Mouse (Mus musculus): ENCODE data around the gene Jak1.

Jak1 gene

DNA sequence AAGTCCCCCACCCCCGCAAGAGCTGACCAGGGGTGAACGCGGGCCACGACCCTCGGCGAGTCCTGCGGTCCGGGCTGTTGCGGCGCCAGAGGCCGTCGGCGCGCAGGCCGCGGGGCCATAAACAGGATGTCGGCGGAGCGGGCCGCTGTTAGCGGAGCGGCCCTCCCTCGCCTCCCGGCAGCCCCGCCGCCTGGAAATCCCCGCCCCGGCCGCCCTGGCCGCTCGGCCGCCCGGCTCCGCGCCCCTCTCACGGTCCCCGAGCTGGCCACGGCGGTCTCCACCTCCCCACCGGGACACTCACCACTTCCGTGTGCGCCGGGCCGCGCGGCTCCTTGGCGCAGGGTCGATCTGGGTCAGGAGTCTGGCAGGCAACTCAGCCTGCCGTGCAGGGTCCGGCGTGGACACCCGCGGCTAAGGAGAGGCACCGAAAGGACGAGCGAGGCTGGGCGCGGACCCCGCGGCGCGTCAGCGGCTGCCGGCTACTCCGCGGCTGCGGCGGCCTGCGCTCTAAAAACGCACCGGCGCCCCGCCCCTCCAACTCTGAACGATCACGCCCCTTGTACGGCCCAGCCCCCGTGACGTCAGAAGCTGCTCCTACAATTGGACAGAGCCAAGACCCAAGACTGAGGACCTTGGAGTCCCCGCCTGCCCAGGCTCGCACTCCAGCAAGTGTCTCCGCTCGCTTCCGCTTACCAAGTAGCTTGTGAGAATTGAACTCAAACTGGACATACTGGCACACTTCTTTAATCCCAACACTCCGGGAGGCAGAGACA, at the start of gene Jak1:
Jak1 (minus strand) TSS at position 542 of the 773 bp plus-strand sequence.
- DNase-seq (ENCODE audit: low read depth, low spot score), result peak; percentile 98

DNA sequence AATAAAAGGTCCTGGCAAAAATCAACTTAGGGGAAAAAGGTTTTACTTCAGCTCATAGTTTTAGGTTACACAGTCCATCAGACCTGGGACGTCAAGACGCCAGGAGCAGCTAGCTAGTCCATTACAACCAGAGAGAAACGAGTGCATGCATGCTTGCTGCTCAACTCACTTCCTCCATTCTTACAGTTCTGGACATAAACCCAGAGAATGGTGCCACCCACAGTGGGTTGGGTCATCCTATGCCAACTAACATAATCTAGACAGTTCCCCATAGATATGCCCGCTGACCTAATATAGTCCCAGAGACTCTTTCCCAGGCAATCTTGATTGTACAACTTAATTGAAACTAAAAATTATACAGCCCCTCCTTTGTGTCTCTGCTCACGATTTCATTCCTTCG, 47.0 kb upstream of the Jak1 start:
- DNase-seq (ENCODE audit: low read depth, low spot score), result no peak

DNA sequence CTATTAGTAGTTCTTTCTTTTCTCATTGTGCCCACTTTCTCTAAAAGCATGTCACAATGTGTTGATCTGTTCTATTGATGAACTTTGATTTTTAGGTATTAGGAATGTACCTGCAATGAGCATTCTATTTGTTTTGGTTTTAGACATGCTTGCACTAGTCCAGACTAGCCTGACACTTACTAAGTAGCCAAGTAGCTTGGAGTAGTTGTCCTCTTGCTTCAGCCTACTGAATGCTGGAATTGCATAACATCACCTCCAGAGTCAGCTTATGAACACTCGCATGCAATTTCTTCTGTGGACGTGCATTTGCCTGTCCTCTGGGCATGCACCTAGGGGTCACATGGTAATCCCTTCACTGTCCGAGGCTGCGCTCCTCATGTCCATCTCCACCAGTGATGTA, 43.1 kb upstream of the Jak1 start:
- no peak for DNase-seq (ENCODE audit: low read depth, low spot score)

DNA sequence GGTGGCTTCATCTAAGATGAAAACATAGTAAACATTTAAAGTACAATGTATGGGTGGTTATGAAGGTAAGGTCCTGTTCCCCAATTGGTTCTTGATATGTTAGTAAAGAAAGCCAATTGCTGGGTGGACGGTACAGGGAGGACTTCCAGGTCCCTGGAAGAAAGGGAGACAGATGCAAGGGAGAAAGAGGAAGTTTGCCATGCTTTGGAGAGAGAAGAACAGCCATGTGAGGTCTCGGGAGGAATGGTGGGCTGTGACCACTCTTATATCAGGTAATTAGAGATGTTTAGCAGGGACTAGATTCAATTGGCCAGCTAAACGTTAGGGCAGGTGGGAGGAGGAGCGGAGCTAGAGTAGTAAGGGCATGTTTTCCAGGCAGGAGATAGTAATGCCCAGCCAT, 42.2 kb upstream of the Jak1 start:
- DNase-seq (ENCODE audit: low read depth, low spot score), result no peak

DNA sequence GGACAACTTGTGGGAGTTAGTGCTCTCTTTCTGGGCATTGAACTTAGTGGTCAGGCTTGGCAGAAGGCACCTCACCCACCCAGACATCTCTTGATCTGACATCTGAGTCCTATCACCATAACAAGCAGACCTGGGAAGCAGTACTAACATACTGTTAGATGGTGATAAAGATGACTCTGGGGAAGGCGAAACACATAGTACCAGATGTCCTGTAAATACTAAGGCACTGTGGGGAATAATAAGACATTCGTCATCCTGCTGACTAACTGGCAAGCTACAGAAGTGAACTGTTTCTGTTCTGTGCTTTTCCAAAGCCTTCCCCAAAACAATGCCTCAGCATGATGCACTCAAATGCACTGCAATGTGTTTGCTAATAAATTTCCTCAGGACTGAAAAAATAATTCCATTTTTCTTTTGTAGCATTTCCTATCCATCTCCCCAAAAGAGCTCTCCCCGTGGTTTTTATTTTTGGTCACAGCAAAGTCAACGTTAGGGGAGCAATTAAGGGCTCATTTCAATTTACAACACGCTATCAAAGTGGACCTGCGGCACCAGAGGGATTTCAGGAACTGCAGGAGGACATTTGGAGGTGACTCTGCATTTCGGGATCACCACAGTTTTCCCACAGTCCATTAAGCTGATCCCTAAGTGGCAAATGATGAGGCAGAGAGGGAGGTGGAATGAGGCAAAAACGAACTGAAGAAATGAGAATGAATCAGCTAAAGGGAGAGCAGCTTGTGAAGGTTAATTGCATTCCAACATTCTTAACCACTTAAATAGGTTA, 41.2 kb upstream of the Jak1 start:
- DNase-seq (ENCODE audit: low read depth, low spot score), result peak; percentile 80

DNA sequence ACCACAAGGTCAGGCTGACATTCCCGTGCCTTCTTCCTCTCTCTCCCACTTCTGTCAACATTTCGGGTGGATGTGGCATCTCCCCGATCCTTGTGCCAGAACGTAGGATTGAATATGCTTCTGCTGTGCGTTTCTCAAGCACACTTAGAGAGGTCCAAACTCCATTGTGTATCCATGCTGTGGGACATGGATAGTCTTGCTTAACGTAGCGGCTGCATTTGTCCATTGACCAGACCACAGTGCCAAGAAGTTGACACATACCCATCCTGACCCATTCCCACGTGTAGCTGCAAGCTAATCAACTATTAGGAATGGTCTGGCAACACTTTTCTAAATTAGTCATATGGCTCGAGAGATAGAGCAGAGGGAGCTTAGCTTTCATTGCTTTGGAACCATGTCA, 40.0 kb upstream of the Jak1 start:
- no peak for DNase-seq (ENCODE audit: low read depth, low spot score)

DNA sequence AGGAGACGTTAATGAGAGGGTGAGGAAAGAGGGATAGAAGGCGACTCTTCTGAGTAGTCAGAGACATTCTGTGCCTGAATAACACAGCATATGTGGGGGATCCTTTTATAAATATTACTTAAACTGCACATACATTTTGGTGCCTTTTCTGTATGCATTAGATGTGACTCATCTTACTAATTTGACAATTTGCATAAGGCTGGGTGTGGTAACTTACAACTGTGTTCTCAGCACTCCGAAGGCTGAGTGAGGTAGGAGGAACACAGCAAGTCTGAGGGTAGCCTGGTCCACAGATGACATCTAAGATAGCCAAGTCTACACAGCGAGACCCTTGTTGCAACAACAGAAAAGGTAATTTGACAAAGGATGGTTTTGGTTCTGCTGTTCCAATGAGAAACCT, 39.0 kb upstream of the Jak1 start:
- no peak for DNase-seq (ENCODE audit: low read depth, low spot score)

DNA sequence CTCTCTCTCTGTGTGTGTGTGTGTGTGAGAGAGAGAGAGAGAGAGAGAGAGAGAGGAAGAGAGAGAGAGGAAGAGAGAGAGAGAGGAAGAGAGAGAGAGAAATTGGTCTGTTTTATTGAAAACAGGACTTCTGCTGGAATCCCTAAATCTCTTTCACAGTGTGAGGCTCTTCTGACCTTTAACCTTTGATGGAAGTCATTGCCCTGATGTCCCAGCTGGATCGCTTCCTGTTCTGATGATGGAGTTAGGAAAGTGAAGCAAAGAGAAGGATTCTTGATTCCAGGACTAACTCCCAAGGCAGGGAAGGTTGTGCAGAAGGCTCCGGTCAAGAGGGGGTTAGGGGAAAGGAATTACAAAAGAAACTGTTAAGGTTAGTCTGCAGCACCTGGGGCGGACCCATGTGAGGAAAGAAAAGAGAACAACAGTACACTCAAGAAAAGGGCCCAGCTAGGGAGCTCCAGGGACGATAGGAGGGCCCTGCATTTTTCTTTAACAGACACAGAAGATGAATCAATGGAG, 35.4 kb upstream of the Jak1 start:
- DNase-seq (ENCODE audit: low read depth, low spot score), result no peak

DNA sequence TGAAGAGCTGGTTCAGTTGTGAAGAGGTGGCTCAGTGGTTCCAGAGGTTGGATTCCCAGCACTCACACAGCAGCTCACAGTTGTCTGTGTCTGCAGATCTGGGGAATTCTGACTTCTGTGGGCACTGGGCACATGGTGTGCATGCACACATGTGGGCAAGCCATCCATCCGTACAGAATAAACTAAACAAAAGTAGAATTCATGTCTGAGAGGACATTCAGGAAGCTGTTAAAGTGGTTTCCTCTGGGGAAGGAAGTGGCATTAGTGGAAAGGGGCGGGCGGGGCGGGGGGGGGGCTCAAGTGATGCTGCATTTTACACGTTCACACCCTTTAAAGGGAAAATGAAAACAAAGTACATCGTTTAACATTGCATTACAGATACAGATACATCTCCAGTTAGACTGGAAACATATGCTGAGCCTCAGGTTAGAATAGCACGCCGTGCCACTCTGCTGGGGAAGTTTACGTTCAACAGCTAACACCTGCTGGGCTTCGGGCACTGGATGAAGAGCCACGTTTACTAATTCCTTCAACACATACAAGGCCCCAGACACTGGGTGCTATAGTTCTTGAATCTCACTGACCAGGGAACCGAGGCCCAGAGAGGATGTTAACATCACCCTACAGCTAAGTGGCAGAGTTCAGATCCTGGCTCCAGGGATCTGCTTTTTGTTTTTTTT, 33.4 kb upstream of the Jak1 start:
- DNase-seq (ENCODE audit: low read depth, low spot score), result no peak

DNA sequence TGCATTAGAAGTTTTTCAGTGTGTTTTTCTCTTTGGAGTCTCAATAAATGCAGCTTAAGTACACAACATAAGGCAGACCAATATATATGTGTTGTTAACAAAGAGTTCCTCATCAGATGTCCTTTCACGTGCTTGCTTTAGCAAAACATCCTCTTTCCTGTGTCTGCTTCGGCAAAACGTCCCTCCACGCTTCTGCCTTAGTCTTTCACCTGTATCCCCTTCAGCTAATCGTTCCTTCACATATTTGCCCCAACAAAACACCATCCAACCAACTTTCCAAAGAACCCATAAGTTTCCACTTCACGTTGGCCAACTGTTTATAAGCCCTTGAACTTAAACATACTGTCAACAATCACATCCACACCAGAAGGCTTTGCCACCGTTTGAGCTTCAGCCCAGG, 31.8 kb upstream of the Jak1 start:
- DNase-seq (ENCODE audit: low read depth, low spot score), result no peak

DNA sequence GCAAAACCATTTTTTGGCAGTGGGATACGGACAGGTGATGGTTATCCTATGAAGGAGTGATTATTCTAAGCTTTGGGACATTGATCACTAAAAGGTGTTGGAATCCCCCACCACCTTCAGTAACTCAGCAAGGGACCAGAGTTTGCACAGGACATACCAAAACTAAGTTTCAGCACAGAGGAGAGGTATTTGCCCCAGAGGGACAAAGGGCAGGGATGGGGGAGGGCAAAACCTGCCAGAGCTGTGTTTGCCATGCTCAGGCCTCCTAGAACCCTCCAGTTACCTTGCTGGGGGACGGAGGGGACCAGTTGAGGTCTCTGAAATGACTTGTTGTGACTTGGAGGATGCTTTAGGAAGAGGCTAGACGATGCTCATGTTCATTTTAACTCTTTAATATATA, 30.7 kb upstream of the Jak1 start:
- no peak for DNase-seq (ENCODE audit: low read depth, low spot score)

DNA sequence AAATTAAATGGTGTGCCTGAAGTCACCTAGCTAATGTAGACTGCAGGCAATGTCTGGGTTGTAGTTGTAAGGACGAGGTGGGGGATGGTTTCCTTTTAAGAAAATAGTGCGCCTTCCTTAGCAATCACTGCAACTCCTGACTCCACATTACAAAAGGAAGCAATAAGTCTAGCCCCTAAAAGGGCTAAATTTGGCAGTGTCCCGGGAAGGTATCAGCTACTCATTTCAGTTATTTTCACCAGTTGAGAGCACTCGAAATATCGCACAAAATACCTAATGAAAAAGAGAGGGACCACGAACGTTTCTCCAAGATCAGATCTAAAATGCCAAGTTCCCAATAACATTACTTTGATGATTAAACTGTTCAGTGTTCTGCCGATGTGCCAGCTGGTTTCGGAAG, 28.6 kb upstream of the Jak1 start:
- no peak for DNase-seq (ENCODE audit: low read depth, low spot score)

DNA sequence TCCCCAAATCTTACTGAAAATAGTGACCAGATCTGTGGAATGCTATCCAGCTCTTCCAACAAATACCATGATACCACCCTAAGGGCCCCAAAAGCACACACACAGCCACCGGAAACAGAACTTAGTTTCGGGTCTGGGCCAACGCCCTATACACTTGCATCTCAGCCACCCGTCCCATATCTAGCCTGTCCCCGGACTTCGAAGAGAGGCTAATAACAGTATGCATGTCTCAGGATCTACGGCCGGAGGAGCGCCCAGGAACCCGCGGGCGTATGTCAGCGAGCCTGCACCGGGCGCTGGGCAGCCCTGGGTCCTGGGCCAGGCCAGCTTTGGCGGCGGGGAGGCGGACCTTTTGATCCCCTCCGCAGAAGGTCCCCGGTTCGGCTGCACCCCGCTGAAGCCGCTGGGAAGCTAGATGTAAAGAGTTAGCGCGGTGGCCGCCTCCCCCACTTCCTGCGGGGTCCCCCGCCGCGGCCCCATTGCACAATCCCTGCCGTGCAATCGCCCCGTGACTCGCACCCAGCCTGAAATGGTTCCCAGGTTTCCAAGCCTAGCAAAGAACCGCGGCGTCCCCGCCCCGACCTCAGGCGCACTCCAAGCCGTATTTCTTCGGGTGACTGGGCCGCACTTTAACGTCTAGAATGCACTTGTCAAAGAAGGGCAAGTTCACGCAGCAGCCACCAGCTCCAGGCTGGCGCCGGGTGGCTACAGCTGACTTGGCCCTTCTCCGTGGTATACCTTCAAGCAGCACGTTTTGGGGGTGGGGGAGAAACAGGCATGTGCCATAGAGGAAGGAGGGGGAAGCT, 27.9 kb upstream of the Jak1 start:
- DNase-seq (ENCODE audit: low read depth, low spot score), result peak; percentile 60

DNA sequence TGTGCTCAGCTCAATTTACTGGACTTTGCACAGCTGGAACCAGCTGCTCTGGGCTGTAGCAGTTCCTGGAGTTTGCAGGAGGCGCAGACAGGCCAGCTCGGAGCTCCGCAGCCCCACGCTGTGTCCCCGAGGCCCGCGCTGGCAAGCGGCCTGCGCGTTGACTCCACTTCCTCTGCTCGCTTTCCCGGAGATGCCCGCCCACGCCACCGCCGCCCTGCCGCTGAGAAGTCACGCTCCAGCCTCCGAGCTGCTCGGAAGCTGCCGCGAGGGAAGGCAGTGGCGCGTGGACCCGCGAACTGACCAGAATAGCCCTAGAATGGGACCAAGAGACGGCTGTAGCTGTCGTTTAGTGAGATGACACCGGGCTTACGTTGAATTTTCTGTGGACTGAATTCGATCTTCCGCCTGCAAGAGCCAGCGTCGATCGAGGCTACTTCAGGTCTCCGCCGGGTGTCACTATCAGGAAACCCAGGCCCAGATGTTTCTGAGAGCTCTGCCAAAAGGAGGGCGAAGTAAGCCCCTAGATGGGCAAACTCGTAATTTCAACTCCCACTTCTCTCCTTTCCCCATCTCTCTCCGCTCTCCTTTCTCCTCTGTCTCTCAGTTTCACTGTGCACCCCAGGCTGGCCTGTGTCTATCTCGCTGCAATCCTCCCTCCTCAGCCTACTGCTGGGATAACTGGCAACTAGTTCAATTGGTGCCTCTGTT, 27.1 kb upstream of the Jak1 start:
- peak; percentile 85 for DNase-seq (ENCODE audit: low read depth, low spot score)

DNA sequence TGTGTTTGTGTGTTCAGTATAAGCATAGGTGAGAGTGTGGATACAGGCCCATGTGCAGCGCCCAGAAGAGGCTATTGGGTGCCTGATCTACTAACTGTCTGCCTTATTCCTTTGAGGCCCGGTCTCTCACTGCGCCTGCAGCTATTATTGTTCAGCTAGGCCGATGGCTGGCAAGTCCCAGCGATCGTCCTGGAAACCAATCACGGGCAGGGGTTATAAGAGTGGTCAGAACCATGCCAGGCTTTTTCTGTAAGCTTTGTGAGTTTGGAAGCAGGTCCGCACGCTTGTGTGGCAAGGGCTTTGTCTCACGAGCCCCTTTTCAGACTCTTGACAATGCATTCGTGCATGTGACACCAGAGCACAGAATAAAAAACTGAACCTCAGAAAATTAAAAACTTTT, 23.2 kb upstream of the Jak1 start:
- no peak for DNase-seq (ENCODE audit: low read depth, low spot score)

DNA sequence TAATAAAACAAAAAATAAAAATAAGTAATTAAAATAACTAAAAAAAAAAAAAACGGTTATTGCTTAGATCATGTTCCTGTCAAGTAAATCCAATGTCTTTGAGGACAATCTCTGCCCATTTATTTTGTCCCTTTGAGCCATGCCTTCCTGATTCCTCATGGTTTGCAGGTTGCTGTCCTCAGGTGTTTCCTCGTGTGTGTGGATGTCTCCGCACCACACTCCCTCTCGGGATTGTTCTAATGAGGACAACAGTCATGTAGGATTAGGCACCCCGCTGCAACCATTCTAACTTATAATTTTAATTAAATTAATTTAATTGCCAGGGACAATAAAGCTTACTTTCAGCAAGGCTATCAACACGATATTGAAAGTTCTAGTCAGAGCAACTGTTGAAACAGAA, 21.5 kb upstream of the Jak1 start:
- no peak for DNase-seq (ENCODE audit: low read depth, low spot score)

DNA sequence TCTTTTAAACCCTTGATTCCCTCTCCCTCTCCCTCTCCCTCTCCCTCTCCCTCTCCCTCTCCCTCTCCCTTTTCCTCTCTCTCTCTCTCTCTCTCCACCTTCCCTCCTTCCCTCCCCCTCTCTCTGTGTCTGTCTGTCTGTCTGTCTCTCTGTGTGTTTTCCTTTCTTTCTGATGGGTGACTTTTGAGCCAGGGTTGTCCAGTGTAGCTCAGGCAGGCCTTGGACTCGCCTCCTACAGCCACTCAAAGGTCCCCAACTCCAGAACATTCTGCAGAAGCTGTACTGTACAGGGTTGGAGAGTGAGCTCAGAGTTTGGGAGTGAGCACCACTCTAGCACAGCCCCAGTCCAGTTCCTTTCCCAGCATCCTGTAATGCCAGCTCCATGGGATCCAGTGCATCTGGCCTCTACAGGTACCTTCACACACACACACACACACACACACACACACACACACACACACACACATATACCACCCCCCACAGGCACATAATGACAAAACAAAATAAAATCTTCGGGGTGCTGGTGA, 20.9 kb upstream of the Jak1 start:
- DNase-seq (ENCODE audit: low read depth, low spot score), result no peak

DNA sequence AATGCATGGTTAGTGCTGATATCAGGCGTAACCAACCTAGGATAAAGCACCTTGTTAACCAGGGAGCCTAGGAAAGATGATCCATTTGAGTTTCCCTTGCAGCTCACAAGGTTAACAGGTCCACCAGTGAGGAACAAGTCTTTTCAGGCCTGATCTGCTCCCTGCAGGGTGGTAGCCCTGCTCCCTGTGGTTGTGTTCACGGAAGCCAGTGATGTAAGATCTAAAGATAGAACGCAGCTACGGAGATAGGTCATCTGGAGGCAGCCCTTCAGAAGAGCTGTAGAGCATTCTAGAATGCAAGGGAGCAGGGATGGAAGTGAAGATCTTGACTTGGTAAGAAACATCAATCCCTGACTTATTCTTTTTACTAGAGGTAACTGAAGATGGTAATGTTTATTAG, 18.9 kb upstream of the Jak1 start:
- no peak for DNase-seq (ENCODE audit: low read depth, low spot score)

DNA sequence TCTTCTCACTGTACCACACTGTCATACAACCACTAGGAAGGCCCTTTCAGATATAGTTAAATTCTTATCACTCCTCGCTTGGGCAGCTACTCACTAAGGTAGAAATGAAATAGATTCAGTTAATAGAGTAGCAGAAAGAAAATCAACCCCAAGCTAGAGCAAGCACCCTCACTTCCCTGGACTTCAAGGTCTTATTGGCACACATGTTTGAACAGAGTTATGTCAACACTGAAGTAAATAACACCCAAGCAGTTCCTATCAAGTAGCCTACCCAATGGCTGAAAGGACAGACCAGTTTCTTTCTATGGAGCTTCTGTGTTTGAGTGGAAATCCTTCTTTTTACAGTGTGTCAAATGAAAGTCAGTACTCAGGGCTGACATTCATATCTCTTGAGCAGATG, 17.2 kb upstream of the Jak1 start:
- DNase-seq (ENCODE audit: low read depth, low spot score), result no peak

DNA sequence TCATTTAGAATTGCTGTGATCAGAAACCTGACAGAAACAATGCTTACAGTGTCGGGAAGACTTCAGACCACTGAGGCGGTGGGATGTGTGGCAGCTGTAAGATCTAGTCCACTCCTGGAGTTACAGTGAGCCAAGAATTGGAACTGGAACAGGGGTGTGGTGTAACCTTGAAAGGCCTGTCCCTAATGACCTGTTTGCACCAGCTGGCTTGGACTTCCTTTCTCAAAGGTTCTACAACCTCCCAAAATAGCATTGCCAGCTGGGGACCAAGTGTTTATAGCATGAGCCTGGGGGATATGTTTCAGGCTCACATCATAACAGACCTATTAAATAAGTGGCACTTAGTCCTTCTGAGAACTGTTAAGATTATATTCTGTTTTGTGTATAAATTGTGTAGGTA, 15.0 kb upstream of the Jak1 start:
- DNase-seq (ENCODE audit: low read depth, low spot score), result no peak
